Mouse (Mus musculus) right cerebral cortex, postnatal 14 days (tissue): ENCODE results near the gene Ctso.
A peak's percentile ranks its signal among the peaks of the same experiment; 100 is the strongest.

Experiments used
- DNase-seq: peaks from one replicate; pipeline ENCODE4 v3.0.0; 2022

Gene Ctso

DNA sequence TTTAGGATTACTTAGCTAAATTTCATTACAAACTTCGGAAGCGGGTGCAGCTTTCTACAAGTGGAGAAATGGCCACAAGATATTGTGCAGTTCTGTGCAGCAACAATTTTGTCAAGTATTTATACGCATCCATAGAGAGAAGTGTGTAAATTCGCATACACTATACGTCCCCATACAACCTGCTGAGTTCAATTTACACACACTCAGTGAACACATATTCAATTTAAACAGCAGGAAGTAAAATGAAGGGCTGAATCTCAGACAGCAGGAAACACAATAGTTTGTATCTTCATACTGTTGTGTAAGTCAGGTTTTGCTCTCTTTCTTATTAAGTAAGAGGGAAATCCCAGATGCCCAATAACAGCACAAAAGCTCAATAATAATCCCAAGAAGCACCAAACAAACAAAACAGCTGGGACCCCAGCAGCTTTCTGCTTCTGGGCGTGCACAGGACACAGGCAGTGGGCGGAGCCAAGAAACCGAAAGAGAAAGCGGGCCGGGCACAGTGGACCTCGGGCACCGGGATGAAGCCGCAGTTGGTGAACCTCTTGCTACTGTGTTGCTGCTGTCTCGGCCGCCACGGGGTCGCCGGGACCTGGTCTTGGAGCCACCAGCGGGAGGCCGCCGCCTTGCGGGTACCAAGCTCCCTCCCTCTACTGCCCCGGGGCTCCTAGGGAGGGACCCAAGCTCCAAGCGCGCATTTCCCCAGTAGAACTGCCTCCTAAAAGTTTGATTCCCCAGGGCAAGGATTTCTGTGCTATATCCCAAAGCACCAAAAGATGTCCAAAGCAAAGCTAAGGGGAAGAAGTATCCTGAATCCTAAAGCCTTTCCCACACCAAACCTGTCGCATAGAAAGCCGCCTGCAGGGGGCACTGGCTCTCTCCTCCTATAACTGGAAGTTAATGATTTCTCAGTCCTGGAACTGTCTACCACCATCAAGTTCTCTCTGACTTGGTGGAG lies at the start of gene Ctso:
Ctso (plus strand) TSS at position 461 of the 961 bp plus-strand sequence.
- peak; percentile 90 for DNase-seq

DNA sequence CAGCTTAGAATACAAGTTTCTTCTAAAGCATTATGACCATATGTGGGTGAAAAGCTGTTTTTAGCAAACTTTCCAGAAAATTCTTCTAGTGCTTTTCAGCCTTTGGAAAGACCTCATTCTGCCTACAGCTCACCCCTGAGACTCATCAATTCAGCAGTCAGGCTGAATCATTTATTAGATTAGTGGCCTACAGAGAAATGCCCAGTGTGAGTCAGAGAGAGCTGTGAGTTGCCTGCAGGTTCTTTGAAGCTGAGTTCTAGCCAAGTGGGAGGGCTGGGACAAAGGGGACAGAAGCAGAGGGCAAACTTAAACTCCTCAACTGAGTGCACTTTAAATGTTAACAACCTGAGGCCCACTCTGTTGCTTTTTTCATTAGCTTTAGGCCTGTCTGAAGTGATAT lies 48.5 kb upstream of the Ctso start:
- no peak for DNase-seq

DNA sequence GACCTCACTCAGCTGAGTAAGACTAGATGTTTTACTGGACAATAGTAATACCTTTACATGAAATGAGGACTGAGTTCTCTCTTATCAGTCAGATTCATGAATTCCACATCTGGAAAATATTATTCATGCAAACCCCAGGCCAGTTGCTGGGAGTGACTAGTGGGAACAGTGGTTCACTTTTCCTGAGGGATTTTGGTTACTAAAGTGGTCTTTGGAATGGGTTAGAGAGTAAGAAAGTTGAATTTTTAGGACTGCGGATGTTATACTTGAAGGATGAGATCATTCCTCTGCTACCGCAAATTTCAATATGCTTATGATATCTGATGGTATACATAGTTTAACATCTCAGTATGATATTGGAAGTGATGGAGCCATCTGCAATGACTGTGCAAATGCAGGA lies 46.8 kb upstream of the Ctso start:
- DNase-seq: no peak

DNA sequence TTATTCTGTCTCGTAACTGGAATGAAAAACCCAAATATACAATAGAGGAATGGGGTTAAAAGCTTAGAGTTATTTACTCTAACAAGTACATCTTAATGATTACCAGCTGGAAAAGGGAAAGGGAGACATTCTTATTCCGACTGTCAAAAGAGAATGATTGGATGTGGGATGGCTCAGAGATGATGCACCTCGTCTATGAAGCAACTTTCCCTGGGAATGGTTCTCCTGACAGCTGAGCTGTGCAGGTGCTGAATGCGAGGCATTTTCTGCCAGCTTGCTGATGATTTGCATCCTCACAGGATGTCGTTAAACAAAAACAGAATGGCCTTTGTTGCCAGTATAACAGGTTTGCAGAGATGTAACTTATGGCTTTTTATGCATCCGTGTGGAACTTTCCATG lies 43.3 kb upstream of the Ctso start:
- DNase-seq: no peak

DNA sequence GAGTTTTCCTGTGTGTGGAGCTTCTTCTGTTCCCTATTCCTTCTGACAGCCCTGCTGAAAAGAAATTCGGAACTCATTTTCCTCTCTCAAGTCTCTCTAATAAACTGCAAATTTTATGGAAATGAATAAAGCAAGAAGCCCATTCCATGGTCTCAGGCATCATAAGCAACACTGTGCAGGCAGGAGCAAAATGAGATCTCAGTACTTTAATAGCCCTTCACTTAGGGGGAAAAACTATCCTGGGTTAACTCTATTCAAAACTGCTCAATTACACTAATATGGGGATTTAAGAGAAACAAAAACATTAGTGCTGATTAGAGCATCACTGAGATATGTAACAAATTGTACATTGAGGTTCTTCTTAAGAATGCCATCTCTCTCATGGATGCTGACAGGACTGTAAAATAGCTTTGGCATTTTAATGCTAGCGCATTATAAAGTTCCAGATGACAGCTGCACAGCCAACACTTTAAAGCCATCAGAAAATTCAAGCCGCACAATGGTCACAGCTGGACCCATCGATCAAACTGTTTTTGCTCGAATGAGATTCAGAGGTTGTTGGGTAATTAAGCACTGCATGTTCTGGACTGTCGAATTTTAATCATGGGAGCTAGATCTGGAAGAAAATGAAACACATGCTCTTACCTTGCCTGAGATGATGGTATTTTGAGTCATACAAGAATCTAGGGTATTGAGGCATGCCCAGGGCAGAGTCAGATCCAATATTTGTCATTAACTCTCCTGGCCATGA lies 21.9 kb upstream of the Ctso start:
- no peak for DNase-seq

DNA sequence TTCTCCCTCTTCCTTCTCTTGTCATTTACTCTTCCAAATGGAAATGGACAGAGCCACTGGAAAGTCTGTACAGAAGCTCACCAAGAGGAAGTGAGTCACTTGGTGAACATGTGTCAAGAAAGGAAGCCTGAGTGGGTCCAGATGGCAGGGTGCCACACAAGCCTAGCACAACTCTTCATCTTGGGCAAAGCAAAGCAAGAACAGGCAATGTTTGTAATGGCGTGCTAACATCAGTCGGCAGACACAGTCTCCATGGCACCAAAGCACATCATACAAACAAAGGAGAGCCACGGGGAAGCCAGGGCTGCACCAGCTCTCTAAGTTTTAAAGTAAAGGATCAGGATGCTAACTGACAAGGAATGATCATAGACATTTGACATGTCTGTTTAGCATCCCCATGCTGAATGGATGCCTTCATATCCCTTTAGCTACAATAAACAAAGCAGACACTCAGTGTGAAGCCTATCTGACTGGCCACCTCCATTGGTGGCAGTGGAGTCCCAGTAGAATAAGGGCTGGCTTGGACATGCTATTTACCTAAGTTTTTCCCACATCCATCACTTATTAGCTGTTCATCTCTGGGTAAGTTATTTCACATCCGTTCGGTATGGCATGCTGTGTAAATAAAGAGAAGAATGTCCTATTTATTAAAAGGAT lies 16.2 kb upstream of the Ctso start:
- peak; percentile 41 for DNase-seq

DNA sequence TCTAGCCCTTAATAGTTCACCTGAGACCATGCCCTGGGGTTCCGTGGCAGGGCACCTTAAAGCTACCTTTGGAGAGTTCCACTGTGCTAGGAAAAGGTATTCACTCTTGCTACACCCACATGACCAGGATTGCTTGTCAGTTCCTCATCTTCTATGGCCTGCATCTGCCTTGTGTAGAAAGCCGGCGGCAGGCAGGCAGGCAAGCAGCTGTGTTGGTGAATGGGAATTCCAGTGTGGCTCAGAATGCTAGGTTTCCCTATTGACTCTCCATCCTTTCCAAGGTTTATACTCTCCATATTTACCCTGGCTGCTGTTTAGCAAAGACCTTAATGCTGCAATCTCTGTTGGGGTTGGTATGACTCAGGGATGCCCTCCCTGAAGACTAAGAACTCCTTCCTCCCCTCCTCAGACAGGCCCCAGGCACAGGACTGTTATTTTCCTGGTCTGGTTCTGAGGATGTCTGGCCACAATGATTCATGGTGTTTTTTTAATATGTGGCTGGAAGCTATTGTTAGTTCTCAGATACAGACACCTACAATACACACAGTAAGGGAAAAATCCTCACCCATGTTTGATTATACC lies 15.0 kb upstream of the Ctso start:
- no peak for DNase-seq

DNA sequence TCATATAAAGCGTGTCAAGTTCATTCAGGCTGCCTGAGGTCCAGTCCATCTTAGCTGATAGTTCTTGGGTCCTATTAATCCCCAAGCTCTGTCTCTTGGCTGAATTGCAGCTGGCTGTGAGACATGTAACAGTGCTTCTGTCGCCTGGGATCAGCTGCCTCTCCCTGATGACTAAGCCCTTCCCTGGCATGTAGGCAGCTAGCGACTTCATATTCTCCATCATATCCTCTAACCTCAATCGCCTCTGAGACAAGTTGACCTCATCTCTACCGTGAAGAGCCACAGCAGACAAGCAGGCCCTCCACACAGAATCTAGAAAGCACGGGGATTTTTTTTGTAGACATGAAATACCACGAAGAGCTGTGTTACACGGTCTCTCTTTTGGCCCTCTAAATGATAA lies 14.2 kb upstream of the Ctso start:
- DNase-seq: no peak

DNA sequence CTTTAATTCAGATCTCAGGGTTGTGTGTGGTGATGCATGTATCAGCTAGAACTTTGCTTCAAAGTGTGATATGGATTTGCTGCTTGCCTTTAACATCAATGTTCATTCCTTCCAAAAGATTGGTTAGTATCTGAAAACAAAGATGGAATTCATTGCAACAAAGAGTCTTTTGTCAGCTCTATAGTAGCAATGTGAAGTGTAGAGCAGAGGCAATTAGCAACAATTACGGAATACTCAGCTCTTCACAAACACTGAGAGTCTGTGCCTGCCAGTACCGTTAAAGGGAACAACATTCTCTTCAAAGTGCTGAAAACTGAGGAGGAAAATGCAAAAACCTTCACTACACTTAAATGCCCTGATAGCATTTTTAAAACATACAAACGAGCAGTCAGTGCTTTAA lies 12.7 kb upstream of the Ctso start:
- DNase-seq: no peak

DNA sequence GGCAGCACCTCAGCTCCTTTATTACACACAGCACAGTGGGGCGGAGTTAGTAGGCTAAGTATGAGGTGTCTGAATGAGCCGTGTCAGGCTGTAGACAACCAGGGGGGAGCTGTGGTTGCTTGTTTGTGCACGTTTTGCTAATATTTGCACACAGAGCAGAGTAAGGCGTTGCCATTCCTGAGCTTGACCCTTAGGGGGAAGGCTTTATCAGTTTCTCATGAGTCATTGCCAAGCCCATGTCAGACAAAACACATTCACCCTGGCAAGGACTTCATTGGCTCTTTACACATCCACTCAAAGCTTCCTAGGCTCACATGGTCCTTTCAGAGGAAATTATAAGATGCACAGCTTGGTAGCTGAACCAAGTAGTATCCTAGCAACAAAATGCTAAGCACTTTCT lies 9.5 kb upstream of the Ctso start:
- DNase-seq: no peak

DNA sequence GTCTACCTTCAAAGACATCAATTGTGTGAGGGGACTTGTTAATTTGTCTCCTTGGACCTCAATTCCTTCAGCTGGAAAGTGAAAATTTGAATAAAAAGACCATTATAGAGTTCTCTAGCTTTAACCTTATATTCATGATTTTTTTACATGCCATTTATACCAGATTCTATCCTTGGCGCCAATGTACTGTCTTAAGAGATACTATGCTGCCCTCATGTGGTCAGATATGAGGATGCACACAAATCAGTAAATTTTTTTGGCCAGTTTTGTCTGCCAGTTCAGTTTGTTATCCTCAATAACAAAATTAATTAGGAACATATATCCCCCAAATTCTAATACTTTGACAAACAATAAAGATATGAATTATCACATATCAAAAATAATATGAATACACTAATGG lies 7.5 kb upstream of the Ctso start:
- DNase-seq: peak; percentile 29

DNA sequence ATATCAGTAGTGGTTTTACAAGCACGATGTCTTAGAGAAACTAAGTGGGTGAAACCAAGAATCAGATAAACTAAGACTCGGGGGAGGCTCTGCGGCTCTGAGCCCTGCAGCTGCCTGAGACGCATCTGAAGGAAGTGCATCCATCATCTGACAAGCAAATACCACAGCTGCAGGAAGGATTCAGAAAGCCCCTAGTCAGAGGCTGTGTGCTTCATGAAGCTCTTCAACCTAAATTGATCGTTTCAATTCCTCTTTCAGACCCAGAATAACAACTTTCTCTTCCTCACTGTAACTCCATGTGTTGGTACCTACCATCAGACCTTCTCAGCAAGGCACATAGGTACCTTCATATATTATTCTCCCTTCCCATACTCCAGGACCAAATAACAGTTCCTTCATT lies 6.5 kb upstream of the Ctso start:
- DNase-seq: no peak

DNA sequence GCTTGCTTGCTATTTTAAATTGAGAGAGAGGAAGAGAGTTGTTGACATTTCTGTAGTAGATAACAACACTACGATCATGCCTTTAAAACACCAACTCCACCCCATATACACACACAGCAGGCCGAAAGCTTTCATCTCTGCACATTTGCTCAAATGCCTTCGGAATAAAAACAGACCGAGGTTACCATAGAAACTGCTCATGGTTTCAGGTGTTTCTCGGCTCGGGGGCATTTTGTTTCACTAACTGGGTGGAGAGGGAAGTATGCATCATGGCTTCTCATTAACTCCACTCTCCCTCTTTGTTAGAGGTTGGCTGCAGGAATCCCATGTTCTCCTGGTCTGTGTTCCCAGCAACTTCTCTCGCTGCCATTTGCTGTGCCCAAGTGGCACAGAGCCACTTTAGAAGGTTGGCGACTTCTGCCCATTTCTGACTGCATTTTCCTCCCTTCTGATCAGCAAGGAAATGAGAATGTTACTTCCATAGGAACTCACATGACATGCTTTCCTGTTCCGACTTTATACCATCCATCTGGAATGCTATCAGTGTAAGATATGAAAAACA lies 5.6 kb upstream of the Ctso start:
- DNase-seq: no peak

DNA sequence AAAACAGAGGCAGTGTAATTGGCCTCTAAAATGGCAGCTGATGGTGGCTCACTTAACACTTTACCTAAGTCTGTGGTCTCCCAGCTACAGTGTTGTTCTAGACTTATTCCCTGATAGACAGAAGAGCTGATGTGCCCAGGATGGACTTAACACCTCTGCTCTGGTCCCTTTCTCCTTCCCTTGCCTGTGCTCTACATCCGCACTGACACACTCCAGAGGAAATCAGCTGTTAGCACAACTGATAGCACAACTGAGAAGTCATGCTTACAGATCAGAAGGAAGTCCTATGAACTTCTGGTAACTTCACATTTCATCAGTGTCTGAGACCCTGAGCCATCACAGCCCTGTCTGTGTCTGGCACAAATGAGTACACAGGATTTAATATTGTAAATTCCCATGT lies 3.3 kb upstream of the Ctso start:
- DNase-seq: no peak

DNA sequence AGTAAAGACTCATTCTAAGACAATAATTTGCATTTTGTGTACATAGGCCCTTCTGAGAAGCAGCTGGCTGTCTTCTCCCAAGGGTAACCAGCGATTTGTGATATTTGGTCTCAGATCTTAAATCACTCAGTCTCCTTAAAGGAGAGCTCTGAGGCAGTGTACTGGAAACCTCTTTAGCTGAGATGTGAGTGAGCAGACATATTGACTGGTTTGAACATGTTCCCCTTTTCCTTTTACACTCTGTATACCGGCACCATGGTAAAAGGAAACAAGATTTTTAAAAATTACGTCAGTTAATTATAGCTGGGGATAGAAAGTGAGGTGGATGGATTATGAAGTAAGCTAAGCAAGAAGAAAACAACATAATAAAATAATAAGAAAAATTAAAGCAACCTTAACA lies 706 bp upstream of the Ctso start:
- no peak for DNase-seq

DNA sequence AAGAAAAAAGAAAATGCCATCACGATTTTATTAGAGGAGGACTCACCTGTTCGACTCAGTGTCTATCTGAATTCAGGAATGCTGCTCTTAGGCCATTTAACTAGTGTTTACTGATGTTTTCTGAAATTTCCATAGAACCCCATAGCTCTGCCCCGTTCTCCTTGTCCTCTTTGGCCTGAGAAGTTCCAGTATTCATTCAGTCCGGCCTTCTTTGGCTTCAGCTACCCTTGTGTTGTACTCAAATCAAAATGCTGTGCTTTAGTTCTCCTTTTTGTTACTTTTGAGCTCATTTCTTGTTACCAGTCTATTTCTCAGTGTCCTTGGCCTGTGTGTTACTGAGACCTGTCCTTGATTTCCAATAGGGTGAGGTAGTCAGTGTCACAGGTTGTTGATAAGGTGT lies 947 bp downstream of the Ctso start:
- DNase-seq: no peak

DNA sequence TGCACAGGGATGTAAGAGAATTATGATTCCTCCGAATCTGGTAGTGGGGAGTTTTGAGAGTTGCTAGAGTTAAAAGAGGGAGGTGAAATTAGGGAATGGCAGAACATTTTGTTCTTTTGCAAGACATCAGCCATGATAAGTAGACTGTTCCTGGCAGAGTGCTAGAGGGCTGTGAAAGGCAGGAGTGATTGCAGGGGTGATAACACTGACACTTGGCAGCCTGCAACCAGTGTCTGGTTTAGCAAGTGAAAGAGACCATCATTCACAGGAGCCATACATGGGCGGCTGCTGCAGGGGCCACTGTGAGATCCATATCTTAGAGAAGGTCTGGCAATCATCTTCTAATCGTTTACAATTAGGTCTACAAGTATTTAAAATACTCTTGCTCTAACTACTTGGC lies 6.5 kb downstream of the Ctso start:
- DNase-seq: no peak

DNA sequence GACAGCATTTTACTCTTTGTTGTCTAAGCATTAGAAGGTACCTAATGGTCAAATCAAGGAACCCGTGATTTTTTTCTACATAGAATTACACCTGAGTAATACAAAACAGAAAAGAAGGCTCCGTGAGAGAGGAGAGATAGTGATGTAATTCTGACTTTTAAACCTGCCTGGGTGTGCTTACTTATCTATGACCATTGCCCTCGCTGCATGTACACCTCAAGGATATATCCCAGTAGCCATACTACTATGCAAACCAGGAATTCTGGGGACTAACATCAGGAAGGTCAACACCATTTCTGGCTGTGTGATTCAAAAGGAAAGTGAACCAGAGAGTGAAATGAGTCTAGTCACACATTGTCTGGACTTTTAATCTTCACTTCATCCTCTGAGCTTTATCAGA lies 9.9 kb downstream of the Ctso start:
- DNase-seq: no peak

DNA sequence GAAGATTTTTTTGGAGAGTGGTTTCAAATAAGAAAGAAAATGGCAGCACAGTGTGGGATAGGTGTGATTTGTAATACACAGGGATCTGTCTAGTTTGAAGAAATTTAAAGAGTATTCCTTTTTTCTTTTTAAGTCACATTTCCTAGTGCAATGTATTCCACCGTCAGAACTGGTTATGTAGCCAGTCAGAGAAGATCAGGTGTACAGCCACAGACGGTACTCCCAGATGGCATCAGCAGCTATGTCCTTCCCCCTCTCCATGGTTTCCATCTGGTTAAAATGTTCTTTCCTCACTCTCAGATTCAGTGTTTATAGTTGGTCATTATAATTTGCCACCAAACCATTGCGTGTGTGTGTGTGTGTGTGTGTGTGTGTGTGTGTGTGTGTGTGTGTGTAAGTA lies 10.7 kb downstream of the Ctso start:
- no peak for DNase-seq

DNA sequence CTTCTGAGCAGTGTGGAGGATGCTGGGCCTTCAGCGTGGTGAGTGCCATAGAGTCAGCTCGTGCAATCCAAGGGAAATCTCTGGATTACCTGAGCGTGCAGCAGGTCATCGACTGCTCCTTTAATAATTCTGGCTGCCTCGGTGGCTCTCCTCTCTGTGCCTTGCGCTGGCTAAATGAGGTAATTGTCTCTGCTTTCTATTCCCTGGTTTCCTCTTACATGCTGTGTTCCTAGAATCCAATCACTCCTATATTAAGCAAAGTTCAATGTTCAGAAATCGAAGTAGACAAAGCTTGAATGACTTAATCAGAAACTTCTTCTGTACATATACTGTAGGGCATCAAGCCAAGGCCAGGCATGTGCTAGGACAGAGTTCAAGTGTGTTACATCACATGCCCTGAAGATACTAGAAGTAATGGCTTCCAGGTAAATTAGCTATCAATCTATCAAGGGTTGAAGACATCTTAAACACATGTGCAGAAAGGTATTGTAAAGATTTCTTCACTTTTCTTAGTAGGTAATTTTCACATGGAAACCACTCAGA lies 12.5 kb downstream of the Ctso start:
- no peak for DNase-seq

DNA sequence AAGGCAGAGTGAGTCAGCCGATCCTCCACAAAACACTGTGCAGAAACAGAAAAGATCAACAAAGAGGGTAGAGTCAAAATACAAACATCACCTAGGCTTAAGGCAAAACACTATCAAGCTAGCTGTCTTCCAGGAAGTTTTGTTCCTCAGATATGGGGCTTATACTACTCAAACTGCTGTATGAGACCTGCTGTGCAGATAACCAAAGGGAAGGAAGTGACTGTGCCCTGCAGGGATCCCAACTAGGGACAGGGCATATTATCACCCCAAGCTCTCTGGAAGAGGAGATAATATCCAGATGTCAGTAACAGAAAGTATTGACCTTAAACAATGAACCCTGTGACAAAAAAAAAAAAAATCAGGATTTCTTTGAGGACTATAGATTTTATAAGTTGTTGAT lies 16.6 kb downstream of the Ctso start:
- DNase-seq: no peak

DNA sequence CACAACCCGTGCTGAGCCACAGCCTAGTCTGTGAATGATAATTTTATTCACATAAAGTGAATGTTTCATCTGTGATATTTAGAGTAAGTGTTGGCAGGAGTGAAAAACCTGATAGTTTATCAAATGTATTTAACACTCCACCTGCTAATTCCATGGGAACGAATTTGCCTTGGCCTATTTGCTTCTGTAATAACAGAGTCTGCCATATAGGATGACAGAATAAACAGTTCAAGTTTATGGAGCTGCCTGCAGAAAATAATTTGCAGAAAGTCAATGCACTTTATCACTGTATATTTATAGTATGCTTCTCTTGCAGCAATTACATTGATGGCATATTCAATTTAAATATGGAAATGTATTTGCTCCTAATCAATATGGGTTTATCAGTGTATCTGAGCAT lies 19.4 kb downstream of the Ctso start:
- DNase-seq: no peak

DNA sequence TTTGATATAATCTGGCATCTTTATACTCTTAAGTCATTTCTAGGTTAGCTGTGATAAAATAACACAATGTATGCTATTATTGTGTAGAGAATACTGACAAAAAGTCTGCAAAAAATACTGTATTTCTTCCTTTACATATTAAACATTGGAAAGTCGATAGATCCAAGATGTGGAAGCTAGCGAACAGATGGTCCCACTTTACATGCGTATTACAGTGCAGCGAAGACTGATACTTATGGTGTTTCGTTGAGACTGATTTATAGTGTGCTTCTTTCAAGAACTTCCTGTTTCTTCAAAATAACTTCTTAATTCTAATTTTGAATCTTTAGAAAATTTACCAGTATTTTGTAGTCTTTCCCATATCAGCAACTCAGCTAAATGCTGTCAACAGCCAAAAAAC lies 25.1 kb downstream of the Ctso start:
- no peak for DNase-seq
